Mouse (Mus musculus): ENCODE data around the gene Rps6ka5. TPM values are rescaled to one million over a fixed set of nuclear protein-coding genes. Genes with fewer than 3 reads are reported as not detected.

The Rps6ka5 gene
- polyA plus RNA-seq, 1 experiment from 2014 or later: 2.5 TPM

DNA sequence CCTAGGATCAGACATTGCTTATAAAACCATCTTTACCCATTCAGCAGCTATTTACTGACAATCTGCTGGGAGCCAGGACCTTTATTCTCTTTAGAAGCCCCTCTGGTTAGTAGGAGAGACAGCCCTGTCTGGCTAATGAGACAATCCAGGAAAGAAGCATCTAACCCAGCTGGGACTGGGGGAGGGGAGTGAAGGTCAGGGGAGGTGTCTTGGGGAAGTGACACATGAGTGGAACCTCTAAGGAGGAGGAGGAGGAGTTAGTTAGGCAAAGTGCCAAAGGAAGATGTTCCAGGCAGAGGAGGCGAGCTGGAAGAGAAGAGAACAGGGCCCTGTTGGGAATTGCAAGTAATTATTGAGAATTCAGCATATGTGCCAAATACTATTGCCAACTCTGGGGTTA, 26.9 kb upstream of the Rps6ka5 start:
- DNase-seq (ENCODE audit: low read depth, low spot score): no peak
- ChIA-PET CTCF (no interaction called here), POLR2A (no interaction called here)
- in situ Hi-C loops (cut with MboI; ENCODE audit: low pct_unique_long_range_greater_than_20kb): no loop called here
- no peak for ATAC-seq
- TF ChIP-seq CTCF (IDR thresholded peaks at IDR 0.05): no peak
- H3K27me3 ChIP-seq: no peaks in the 10 kb centered on the region

- ChIA-PET CTCF (no interaction called here), POLR2A (no interaction called here)
- in situ Hi-C loops (cut with MboI; ENCODE audit: low pct_unique_long_range_greater_than_20kb): no loop called here
- TF ChIP-seq CTCF (IDR thresholded peaks at IDR 0.05): no peak
- peaks cover 3% of the 10 kb centered on the region for H3K27me3 ChIP-seq
- ATAC-seq (no peak), DNase-seq (ENCODE audit: low read depth, low spot score) (no peak)
Observed at GRCm38 (mm10) chr12:100752977-100753376, 26.2 kb upstream of the Rps6ka5 start.

- DNase-seq (ENCODE audit: low read depth, low spot score): no peak
- CTCF ChIA-PET: no interaction called here
- POLR2A ChIA-PET: no interaction called here
- peaks cover 15% of the 10 kb centered on the region for H3K27me3 ChIP-seq
- in situ Hi-C loops (cut with MboI; ENCODE audit: low pct_unique_long_range_greater_than_20kb): no loop called here
- TF ChIP-seq CTCF (IDR thresholded peaks at IDR 0.05): no peak
- ATAC-seq: no peak
Observed at GRCm38 (mm10) chr12:100742468-100742867, 15.7 kb upstream of the Rps6ka5 start.

DNA sequence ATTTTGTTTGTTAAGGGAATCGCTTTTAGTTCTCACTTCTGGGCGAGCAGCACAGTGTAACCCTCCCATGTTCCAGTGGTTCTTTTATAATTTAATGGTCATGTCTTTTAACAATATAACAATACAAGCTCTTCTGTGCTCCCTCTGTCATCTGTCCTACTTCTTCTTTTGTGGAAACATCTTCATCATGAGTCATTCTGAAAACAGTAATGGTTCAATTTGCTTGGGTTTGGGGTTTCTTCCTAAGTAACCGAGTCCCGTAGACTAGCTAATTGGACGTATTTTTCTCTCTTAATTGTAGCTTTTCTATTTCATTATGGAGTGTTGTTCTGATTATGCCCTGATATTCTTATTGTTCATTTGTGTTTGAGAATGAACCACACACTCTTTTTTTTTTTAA, 13.5 kb upstream of the Rps6ka5 start:
- ATAC-seq: no peak
- peaks cover 15% of the 10 kb centered on the region for H3K27me3 ChIP-seq
- POLR2A ChIA-PET: no interaction called here
- no peak for TF ChIP-seq CTCF (IDR thresholded peaks at IDR 0.05)
- CTCF ChIA-PET: interaction anchor here (0.8 kb wide), 1 partner anchor 15 kb away, joined by 3 read pairs; no protein-coding TSS in a partner anchor
- in situ Hi-C loops (cut with MboI; ENCODE audit: low pct_unique_long_range_greater_than_20kb): no loop called here
- no peak for DNase-seq (ENCODE audit: low read depth, low spot score)

DNA sequence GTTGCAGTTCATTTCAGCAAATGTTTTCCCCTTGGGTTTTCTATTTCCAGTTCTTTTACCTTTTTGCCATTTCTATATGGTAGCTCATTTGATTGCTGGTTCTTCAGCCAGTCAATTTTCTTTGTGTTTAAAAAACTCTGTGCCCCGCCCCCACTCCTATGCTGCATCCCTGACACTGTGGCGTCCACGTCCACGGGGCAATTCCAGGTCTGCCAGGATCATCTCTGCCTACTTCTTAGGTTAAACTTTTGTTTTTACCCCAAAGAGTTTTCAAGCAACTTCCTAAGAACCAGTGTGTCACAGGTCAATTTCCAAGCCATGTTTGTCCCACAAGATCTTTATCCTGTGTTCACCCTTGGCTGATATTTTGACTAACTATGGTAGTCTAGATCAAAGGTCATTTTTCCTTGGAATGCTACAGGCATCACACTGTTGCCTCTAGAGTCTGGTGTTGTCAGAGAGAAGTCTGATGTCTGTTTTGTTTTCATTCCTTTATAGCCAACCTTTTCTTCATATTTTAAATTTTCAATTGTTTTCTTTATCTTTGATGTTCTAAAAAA, 12.3 kb upstream of the Rps6ka5 start:
- H3K27me3 ChIP-seq: peaks cover 15% of the 10 kb centered on the region
- no peak for TF ChIP-seq CTCF (IDR thresholded peaks at IDR 0.05)
- in situ Hi-C loops (cut with MboI; ENCODE audit: low pct_unique_long_range_greater_than_20kb): no loop called here
- ATAC-seq (no peak), DNase-seq (ENCODE audit: low read depth, low spot score) (no peak)
- ChIA-PET CTCF (no interaction called here), POLR2A (no interaction called here)

- ChIA-PET CTCF (no interaction called here), POLR2A (no interaction called here)
- TF ChIP-seq CTCF (IDR thresholded peaks at IDR 0.05): no peak
- in situ Hi-C loops (cut with MboI; ENCODE audit: low pct_unique_long_range_greater_than_20kb): no loop called here
- H3K27me3 ChIP-seq: peaks cover 14% of the 10 kb centered on the region
- DNase-seq (ENCODE audit: low read depth, low spot score): no peak
- ATAC-seq: no peak
Observed at GRCm38 (mm10) chr12:100738498-100738897, 11.7 kb upstream of the Rps6ka5 start.

- ATAC-seq (no peak), DNase-seq (ENCODE audit: low read depth, low spot score) (no peak)
- ChIA-PET POLR2A (no interaction called here), CTCF (no interaction called here)
- peaks cover 8% of the 10 kb centered on the region for H3K27me3 ChIP-seq
- TF ChIP-seq CTCF (IDR thresholded peaks at IDR 0.05): no peak
- in situ Hi-C loops (cut with MboI; ENCODE audit: low pct_unique_long_range_greater_than_20kb): no loop called here
Observed at GRCm38 (mm10) chr12:100735581-100735980, 8.8 kb upstream of the Rps6ka5 start.

DNA sequence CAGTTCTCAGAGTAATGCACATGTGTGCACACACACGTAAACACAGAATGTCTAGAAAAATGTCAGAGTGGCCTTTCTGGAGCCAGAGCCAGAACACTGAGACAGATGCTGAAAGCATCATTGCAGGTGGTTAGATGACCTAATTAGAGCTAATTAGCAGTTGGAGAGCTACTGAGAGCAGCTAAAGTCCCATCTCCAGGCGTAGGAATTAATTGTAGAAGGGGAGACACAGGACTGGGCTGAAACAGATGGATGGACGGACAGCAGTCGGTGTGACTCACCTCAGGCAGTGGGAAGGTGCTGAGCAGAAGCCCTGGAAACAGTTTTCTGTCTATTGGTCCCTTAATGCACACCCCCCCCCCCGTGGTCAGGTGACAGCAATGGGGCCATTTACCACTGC, 8.4 kb upstream of the Rps6ka5 start:
- POLR2A ChIA-PET: no interaction called here
- CTCF ChIA-PET: no interaction called here
- in situ Hi-C loops (cut with MboI; ENCODE audit: low pct_unique_long_range_greater_than_20kb): no loop called here

GRCm38 (mm10) chr12:100728646-100729485, 2.1 kb upstream of the Rps6ka5 start:
- ChIA-PET POLR2A (no interaction called here), CTCF (interaction anchor here (1.1 kb wide), 1 partner anchor 17 kb away, joined by 3 read pairs; no protein-coding TSS in a partner anchor)
- in situ Hi-C loops (cut with MboI; ENCODE audit: low pct_unique_long_range_greater_than_20kb): loop anchor here (10.0 kb wide), 1 partner anchor 206 kb away; no protein-coding TSS in a partner anchor
- TF ChIP-seq CTCF (IDR thresholded peaks at IDR 0.05): no peak
- H3K27me3 ChIP-seq: no peaks in the 10 kb centered on the region
- DNase-seq (ENCODE audit: low read depth, low spot score): no peak
- no peak for ATAC-seq

More for the DNA sequence above, 8.4 kb upstream of the Rps6ka5 start:
- peaks cover 8% of the 10 kb centered on the region for H3K27me3 ChIP-seq
- DNase-seq (ENCODE audit: low read depth, low spot score): no peak
- ATAC-seq: no peak
- TF ChIP-seq CTCF (IDR thresholded peaks at IDR 0.05): no peak

GRCm38 (mm10) chr12:100727891-100728290, 1.1 kb upstream of the Rps6ka5 start:
- in situ Hi-C loops (cut with MboI; ENCODE audit: low pct_unique_long_range_greater_than_20kb): loop anchor here (10.0 kb wide), 1 partner anchor 207 kb away; no protein-coding TSS in a partner anchor
- no peak for DNase-seq (ENCODE audit: low read depth, low spot score)
- no peak for TF ChIP-seq CTCF (IDR thresholded peaks at IDR 0.05)
- ChIA-PET POLR2A (no interaction called here), CTCF (interaction anchor here (1.1 kb wide), 1 partner anchor 17 kb away, joined by 3 read pairs; no protein-coding TSS in a partner anchor)
- H3K27me3 ChIP-seq: no peaks in the 10 kb centered on the region
- ATAC-seq: no peak

DNA sequence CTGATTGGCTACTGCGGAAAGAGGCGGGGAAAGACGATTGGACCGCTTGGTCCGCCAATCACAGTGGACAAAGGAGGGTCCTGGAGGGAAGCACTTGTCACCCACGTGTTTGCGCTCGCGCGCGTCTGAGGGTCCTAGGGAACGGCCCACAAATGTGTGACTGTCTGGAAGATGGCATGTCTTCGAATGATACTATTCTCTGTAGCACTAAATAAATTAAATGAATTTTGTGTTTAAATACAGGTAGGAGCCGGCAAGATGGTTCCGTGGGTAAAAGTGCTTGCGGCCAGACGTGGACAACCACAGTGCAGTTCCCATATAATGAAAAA, 1.4 kb downstream of the Rps6ka5 start:
- POLR2A ChIA-PET: no interaction called here
- TF ChIP-seq CTCF (IDR thresholded peaks at IDR 0.05): no peak
- no peaks in the 10 kb centered on the region for H3K27me3 ChIP-seq
- DNase-seq (ENCODE audit: low read depth, low spot score) (no peak), ATAC-seq (no peak)
- in situ Hi-C loops (cut with MboI; ENCODE audit: low pct_unique_long_range_greater_than_20kb): loop anchor here (10.0 kb wide), 1 partner anchor 209 kb away; no protein-coding TSS in a partner anchor
- CTCF ChIA-PET: interaction anchor here (0.8 to 1.6 kb wide), 4 partner anchors 15 to 115 kb away, joined by 3 read pairs; no protein-coding TSS in a partner anchor
